Mouse (Mus musculus) erythroblast, embryonic 14.5 days (primary cell): ENCODE measurements around the gene Ctnnal1.

Source experiments
- GATA1 ChIP-seq: IDR thresholded peaks from 2 replicates; pipeline ENCODE4 v1.6.1; 2012; ENCODE audit warnings: low read length, inconsistent platforms, mixed read lengths
- TAL1 ChIP-seq: IDR thresholded peaks from 3 replicates; pipeline ENCODE4 v1.6.1; 2012; ENCODE audit warnings: low read length, inconsistent platforms, mixed read lengths

GRCm38 (mm10) chr4:56880036-56880703 lies 15.2 kb upstream of the Ctnnal1 start:
- TF ChIP-seq TAL1 (no peak), GATA1 (no peak)
